Mouse (Mus musculus) gastrocnemius, adult 2 months (tissue): ENCODE results near the gene Plxna4. TPM values are rescaled to one million over a fixed set of nuclear protein-coding genes. Genes with fewer than 3 reads are reported as not detected.
A peak's percentile ranks its signal among the peaks of the same experiment; 100 is the strongest.

ENCODE experiments used
- DNase-seq: peaks from one replicate; pipeline ENCODE4 v3.0.0; 2022
- H3K27ac ChIP-seq: fragments of 200-600 bp; 2 replicates; pipeline ENCODE4 v1.8.1; 2022; ENCODE audit warnings: mild to moderate bottlenecking
- H3K4me3 ChIP-seq: fragments of 200-600 bp; 2 replicates; pipeline ENCODE4 v1.8.1; 2022; ENCODE audit warnings: mild to moderate bottlenecking, moderate library complexity
- CTCF ChIP-seq: fragments of 200-600 bp; IDR thresholded peaks from 2 replicates; pipeline ENCODE4 v1.8.1; 2022; ENCODE audit warnings: antibody characterized with exemption, mild to moderate bottlenecking, moderate library complexity
- intact Hi-C: fragments of 180-260 bp; cut with DNase I; formaldehyde crosslinking; loops from one replicate; pipeline ENCODE4 v1.15.1; 2025
- total RNA-seq, 2 experiments: library from RNA; stranded (reverse); gene quantifications; 2 replicates each; pipeline ENCODE4 v1.2.3; 2021

The Plxna4 gene
- total RNA-seq, 2 experiments from 2014 or later = 1.4 to 4.6 TPM

- TF ChIP-seq CTCF = no peak
- intact Hi-C loops = no loop called here
- Histone ChIP-seq H3K27ac (peak overlapping the region; percentile 24; the same call in 1 of the 2 replicates), H3K4me3 (peak overlapping the region; percentile 89)
- no peak for DNase-seq
Observed at GRCm38 (mm10) chr6:32586821-32587135, 1.2 kb downstream of the Plxna4 start.

DNA sequence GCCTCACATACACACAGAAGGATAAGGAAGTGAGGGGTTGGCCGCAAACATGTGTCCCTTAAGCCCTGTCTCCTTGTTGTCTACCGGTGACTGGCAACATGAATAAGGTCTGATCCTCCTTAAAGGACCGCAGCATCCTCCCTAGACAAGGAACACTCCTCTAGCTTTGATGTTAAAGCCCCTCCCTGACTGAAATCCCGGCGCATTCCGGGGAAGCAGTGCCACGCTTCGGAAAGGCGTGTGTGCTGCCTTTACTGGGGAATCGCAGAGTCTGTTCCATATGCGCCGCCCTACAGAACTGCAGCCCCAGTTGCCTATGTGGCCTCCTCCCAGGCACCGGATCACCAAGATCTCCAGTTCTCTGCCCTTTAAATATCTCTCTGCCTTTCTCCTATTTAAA, 1.6 kb downstream of the Plxna4 start:
- intact Hi-C loops = no loop called here
- peak overlapping the region; percentile 89 for H3K4me3 ChIP-seq
- H3K27ac ChIP-seq = no peak overlapping the region
- TF ChIP-seq CTCF = peak; percentile 12; the same call in 1 of the 2 replicates
- DNase-seq = peak; percentile 18

GRCm38 (mm10) chr6:32585211-32585610, 2.8 kb downstream of the Plxna4 start:
- Histone ChIP-seq H3K27ac (no peak overlapping the region), H3K4me3 (no peak overlapping the region)
- TF ChIP-seq CTCF = no peak
- intact Hi-C loops = no loop called here
- no peak for DNase-seq

DNA sequence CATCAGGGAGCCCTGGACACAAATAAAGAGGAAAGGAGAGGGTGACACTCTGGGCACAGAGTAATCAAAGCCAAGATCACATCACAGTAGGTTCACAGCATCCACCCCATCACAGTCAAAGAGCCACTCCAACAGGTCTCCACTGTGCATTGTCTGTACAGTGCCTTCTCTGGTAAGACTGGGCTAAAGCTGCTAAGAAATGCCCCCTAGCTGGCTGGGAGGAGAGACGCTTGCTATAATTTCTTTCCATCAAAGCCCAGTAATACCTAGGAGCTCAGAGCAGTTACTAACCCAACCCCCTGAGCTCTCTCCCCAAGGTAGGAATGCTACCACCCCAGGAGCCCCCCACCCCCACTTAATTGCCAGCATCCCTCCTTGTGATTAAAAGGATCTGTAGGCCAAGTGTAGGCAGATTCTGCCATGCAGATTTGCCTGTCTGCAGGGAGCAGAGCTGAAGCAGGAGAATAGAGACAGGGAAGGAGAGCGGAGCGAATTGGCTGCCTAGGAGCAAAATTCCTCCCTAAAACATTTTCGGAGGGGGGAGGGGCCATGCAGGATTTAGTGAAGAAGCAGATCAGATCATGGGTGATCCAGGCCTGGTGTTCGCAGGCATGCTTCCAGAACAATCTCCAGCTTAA, 3.6 kb downstream of the Plxna4 start:
- Histone ChIP-seq H3K27ac (no peak overlapping the region), H3K4me3 (no peak overlapping the region)
- TF ChIP-seq CTCF = peak; percentile 10; the same call in 1 of the 2 replicates
- intact Hi-C loops = no loop called here
- no peak for DNase-seq

DNA sequence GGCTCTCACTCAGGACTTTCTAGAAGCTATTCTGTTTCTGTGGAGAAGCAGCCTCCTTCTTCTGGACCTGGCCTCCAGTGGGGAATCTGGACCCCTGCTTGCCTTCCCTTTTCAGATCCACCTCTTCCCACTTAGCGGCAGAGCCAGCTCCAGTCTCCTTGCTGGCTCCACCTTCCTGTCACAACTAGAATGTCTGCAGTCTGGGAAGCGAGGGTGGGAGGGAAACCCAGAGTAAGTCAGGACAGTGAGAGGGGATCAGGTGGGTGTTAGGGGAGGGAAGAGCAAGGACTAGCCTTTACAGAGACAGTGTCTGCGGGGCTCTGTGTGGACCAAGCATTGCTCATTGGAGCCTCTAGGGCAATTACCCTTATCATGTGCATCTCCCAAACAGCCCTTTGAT, 4.4 kb downstream of the Plxna4 start:
- intact Hi-C loops = no loop called here
- TF ChIP-seq CTCF = no peak
- DNase-seq = no peak
- Histone ChIP-seq H3K27ac (no peak overlapping the region), H3K4me3 (no peak overlapping the region)

GRCm38 (mm10) chr6:32571485-32571884, 16.5 kb downstream of the Plxna4 start:
- DNase-seq = no peak
- intact Hi-C loops = no loop called here
- H3K27ac ChIP-seq = no peak overlapping the region
- H3K4me3 ChIP-seq = no peak overlapping the region
- no peak for TF ChIP-seq CTCF

- Histone ChIP-seq H3K4me3 (no peak overlapping the region), H3K27ac (no peak overlapping the region)
- TF ChIP-seq CTCF = no peak
- intact Hi-C loops = no loop called here
- DNase-seq = no peak
Observed at GRCm38 (mm10) chr6:32570445-32570844, 17.5 kb downstream of the Plxna4 start.

GRCm38 (mm10) chr6:32569919-32570318, 18.1 kb downstream of the Plxna4 start:
- intact Hi-C loops = no loop called here
- H3K27ac ChIP-seq = no peak overlapping the region
- DNase-seq = no peak
- H3K4me3 ChIP-seq = no peak overlapping the region
- no peak for TF ChIP-seq CTCF

DNA sequence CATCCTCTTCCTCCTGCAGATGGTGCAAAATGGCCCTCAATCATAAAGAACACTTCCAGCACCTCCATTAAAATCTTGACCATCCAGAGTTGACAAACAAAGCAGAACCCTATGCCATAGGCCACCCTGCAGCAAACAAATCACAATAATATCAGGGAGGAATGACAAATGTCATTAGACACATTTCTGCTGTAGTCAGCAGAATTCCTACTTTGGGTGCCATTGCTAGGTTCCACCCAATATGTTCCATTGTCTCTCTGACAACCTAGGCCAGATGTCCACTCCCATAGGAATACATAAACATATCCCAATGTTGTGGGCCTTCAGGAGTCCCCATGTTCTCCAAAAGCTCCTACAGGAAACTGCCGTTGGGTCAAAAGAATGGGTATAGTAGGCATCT, 41.1 kb downstream of the Plxna4 start:
- H3K27ac ChIP-seq = no peak overlapping the region
- intact Hi-C loops = no loop called here
- TF ChIP-seq CTCF = no peak

DNA sequence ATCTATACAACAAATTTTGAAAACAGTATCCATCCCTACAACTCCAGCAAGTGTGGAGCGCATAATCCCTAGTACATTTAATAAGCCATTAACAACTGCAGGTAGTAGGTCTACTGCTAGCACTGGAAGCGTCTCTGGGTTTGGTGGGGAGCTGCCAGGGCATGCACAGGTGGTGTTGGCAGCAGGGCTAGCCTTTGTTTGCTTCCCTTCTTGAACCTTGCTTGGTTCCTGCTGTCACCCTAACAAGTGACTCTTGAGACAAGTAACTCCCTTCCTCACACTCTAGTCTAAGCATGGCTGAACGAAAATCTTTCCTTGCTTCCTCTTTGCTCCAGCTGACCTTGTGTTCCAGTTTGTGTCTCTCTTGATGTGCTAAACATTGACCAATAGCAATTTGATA, 44.0 kb downstream of the Plxna4 start:
- intact Hi-C loops = no loop called here
- no peak overlapping the region for H3K4me3 ChIP-seq
- DNase-seq = no peak
- H3K27ac ChIP-seq = no peak overlapping the region
- no peak for TF ChIP-seq CTCF

More for the DNA sequence above, 41.1 kb downstream of the Plxna4 start:
- DNase-seq = no peak
- H3K4me3 ChIP-seq = no peak overlapping the region

- no peak for DNase-seq
- intact Hi-C loops = no loop called here
- Histone ChIP-seq H3K27ac (no peak overlapping the region), H3K4me3 (no peak overlapping the region)
- no peak for TF ChIP-seq CTCF
Observed at GRCm38 (mm10) chr6:32540155-32540554, 47.8 kb downstream of the Plxna4 start.

GRCm38 (mm10) chr6:32533962-32534740, 53.8 kb downstream of the Plxna4 start:
- DNase-seq = no peak
- intact Hi-C loops = no loop called here
- TF ChIP-seq CTCF = no peak
- Histone ChIP-seq H3K4me3 (no peak overlapping the region), H3K27ac (no peak overlapping the region)

DNA sequence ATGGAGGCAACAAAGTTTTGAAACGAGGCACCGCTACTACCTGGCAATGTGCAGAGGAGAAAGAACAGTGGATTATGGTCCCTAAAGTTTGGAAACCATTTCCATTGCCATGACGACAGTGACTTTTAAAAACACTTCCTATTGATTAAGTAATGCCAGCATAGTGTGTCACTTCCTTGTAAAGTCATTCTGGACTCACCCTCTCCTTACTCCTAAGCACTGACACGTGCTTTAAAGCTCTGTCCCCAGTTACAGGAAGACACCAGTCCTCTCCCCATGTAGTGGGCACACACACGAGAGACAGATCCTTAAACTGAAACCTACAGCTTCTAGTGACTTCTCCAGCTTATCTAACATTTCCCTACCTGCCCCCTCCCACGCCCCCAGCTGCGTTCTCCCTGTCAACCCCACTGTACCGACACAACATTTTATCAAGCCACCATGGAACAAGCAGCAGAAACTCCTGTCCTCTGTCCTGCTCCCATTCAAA, 59.9 kb downstream of the Plxna4 start:
- DNase-seq = no peak
- Histone ChIP-seq H3K4me3 (no peak overlapping the region), H3K27ac (no peak overlapping the region)
- no peak for TF ChIP-seq CTCF
- intact Hi-C loops = no loop called here

DNA sequence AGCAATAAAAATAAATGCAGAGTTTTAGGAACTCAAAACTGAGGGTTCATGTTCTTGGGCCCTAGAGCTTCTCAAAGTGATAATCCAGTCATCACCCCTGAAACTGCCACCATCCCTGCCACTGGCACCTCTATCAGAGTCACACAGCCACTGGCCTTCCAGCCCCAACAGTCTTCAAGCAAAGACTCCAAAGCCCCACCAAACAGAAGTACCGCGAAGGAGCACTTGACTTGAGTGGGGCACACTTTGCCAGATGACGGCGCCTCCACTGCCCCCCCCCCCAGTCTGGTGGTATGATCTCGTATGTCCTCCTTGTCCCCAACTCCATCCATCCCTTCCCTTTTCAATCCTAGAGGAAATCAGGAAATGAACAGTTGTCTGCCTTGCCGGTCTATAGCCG, 60.5 kb downstream of the Plxna4 start:
- Histone ChIP-seq H3K4me3 (no peak overlapping the region), H3K27ac (no peak overlapping the region)
- intact Hi-C loops = no loop called here
- no peak for DNase-seq
- no peak for TF ChIP-seq CTCF
